Mouse (Mus musculus): ENCODE results near the gene Ndufb2.

Ndufb2 gene

GRCm38 (mm10) chr6:39580558-39580957, 11.8 kb upstream of the Ndufb2 start:
- WGBS = 94% methylated on average over 2 of the region's 2 CpGs

DNA sequence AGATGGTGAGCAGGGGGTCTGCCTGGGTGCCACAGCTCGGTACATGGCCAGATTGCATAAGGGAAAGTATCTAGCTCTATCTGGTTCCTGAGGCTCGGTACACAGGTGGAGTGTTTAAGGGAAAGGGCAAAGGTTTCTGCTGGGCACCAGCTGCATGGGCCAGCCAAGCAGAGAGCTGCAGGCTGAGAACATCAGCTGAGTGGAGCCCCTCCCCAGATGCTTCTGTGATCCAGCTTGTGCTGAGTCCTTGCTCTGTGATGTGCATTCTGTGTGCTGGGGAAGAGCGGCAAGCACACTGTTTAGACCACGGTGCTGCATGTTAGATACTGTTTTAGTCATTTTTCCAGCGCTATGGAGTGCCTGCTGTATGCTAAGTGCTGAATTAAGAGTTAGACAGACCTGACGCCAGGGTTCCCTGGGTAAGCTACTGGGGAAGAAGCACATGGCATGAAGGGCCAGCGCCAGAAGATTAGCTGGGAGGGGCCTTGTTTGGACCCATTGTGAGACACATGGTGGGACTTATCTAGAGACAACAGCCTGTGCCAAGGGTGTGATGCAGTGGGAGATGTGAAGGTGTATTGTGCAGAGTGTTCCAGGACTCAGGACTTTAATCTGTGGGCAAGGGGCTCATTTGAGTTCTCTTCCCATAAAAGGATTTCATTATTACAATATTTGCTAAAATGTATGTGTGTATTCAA, 11.1 kb upstream of the Ndufb2 start:
- WGBS = 82% methylated on average over 7 of the region's 7 CpGs

DNA sequence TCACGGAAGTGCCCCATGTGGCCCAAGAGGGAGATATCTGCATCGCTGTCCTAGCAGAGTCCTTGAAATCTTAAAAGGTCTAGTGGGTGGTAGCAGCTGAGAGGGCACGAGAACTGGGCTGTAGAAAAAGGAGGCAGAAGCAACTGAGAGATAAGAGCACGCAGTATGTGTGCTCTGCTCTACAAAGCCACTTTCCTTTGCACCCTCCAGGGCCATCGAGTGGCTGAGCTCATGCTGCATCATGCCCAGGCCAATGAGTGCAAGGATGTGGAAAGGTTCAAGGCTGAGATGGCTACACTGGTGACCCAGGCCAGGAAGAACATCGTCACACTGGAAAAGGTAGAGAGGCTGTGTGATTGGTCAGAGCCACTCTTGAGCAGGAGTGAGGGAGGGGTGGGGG, 6.9 kb upstream of the Ndufb2 start, which contains the start of gene Gm42420:
Gene Gm42420, plus strand, starts transcription at position 237 of the 400 bp plus-strand sequence.
- 99% methylated on average over 6 of the region's 6 CpGs for WGBS

- 90% methylated on average over 4 of the region's 4 CpGs for WGBS
Measured at GRCm38 (mm10) chr6:39591481-39591880, 893 bp upstream of the Ndufb2 start.

DNA sequence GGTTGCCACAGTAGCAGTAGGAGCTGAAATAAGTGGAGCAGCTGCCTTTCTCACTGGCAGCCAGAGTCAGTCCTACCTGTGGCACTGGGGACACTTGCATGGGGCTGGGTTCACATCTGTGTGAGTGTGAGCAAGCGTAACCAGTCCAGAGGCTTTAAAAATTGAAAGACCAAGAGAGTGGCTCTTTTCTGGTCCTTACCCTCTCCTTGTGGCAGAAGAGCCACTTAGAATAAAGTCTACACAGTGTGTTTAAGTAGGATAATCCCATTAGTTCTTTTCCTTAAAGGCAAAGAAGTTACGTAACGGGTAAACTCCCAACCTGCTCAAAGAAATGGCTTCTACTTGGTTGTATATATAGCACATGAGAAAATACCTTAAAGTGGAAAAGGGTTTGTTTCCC, 8.5 kb downstream of the Ndufb2 start:
- WGBS = 89% methylated on average over 3 of the region's 3 CpGs

GRCm38 (mm10) chr6:39601828-39602227, 9.5 kb downstream of the Ndufb2 start:
- 76% methylated on average over 3 of the region's 3 CpGs for WGBS

GRCm38 (mm10) chr6:39604565-39604964, 12.2 kb downstream of the Ndufb2 start:
- WGBS = 56% methylated on average over 5 of the region's 5 CpGs

DNA sequence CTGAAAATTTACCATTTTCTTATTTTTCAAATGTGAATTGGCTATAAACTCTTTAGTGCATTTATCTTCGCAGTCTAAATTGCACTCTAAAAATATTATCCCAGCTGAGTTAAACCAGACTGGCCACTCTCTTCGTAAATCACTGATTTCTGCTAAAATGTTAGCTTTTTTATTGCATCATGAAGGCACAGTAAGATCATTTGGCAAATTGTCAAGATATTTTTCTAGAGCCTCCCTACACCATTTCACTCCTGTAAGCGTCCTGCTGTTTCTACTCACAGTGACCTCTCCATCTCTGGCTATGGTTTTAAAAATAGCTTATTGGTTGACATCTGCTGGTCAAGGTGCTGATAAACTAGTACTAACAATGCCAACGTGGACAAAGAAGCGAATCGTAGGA, 13.7 kb downstream of the Ndufb2 start:
- 61% methylated on average over 6 of the region's 6 CpGs for WGBS

GRCm38 (mm10) chr6:39606862-39607261, 14.5 kb downstream of the Ndufb2 start:
- 66% methylated on average over 3 of the region's 3 CpGs for WGBS

DNA sequence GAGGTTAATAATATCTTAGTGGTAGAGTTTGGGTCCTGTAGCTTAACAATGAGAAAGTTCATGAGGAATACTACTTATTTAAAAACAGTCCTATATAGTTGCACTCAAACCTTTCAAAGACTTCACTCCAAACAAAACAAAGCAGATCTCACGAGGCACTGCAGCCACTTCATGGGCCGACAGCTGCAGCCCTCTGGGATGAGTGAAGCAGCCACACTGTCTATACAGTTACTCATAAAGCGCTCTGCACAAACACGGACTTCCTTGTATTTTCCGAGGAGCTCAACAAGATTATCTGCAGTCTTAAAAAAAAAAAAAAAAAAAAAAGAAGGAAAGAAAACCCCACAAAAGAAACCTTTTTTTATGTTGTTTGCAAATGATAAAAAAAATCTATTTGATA, 15.0 kb downstream of the Ndufb2 start:
- WGBS = 49% methylated on average over 5 of the region's 5 CpGs

DNA sequence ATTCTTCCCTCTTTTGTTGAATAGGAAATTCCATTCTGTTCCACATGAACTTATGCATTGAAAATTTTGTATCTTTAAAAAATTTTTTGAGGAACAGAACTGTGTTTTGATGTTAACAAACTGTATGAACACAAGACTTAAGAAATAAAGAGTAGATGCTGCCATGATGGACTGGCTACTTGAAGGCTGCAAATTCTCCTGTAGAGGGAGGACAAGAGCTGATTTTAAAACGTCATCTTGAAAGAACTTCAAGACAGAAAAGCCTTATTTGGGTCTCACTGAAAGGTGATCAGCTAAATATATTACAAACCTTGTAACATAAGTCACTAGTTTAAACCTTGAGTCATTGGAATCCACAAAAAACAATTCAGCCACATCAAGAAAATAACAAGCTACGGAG, 17.8 kb downstream of the Ndufb2 start:
- 50% methylated on average over 2 of the region's 2 CpGs for WGBS

- 81% methylated on average over 2 of the region's 2 CpGs for WGBS
Measured at GRCm38 (mm10) chr6:39611296-39611695, 18.9 kb downstream of the Ndufb2 start.
